ENCODE assay signal across 8 mouse cellular contexts in genomic region chr7:34133117-34133762, GRCm38 (mm10). TPM values are rescaled to one million over a fixed set of nuclear protein-coding genes. Genes with fewer than 3 reads are reported as not detected.
DNase-seq lines count a peak whose midpoint lies in the region; ATAC-seq and TF ChIP-seq lines count a peak whose summit lies in the region.

Gene Wtip (minus strand): TSS chr7:34133268.

- peak; percentile 85 for DNase-seq in ES-CJ7 (ENCODE audit: low read depth, low spot score)
- DNase-seq in forebrain, embryonic 14.5 days (ENCODE audit: low spot score), result peak; percentile 88
- peak; percentile 94 for DNase-seq in kidney, postnatal 14 days
- DNase-seq in ovary, adult 18-20 months (ENCODE audit: low spot score), result peak; percentile 67

- TF ChIP-seq POLR2A in bone marrow macrophage, adult 2 months (IDR thresholded peaks at IDR 0.05; ENCODE audit: borderline replicate concordance, low read depth, low read length), result no peak

- H3K9me3 ChIP-seq in forebrain, embryonic 14.5 days (replicated peaks; ENCODE audit: control insufficient read depth, low read length), result no peaks in the 10 kb centered on the region
- H3K9me3 ChIP-seq in heart, embryonic 16.5 days (replicated peaks; ENCODE audit: control insufficient read depth, low read length), result no peaks in the 10 kb centered on the region
- H3K9me3 ChIP-seq in liver, embryonic 16.5 days (replicated peaks; ENCODE audit: control insufficient read depth, low read length), result no peaks in the 10 kb centered on the region

- no peak within 1 kb of the TSS for H3K27ac ChIP-seq in bone marrow macrophage, adult 2 months (ENCODE audit: insufficient read depth, low read depth, low read length)
- H3K27ac ChIP-seq in forebrain, embryonic 14.5 days (ENCODE audit: low read depth, low read length), result peak within 1 kb of the TSS; percentile 54
- peak within 1 kb of the TSS; percentile 56 for H3K27ac ChIP-seq in heart, embryonic 16.5 days (ENCODE audit: low read length)
- H3K27ac ChIP-seq in liver, embryonic 16.5 days (ENCODE audit: low read length), result no peak within 1 kb of the TSS

- TF ChIP-seq CTCF in bone marrow macrophage, adult 2 months (IDR thresholded peaks at IDR 0.05; ENCODE audit: low read depth, low read length), result no peak

- H3K36me3 ChIP-seq in forebrain, embryonic 14.5 days (ENCODE audit: control insufficient read depth, insufficient read depth, low read length), result no peaks in the 10 kb centered on the region
- no peaks in the 10 kb centered on the region for H3K36me3 ChIP-seq in heart, embryonic 16.5 days (ENCODE audit: control insufficient read depth, insufficient read depth)
- H3K36me3 ChIP-seq in liver, embryonic 16.5 days (ENCODE audit: control insufficient read depth, insufficient read depth), result no peaks in the 10 kb centered on the region

- peak within 1 kb of the TSS; percentile 59 for H3K4me2 ChIP-seq in forebrain, embryonic 14.5 days (ENCODE audit: low read length)
- H3K4me2 ChIP-seq in heart, embryonic 16.5 days (ENCODE audit: low read depth, low read length), result peak within 1 kb of the TSS; percentile 63
- peak within 1 kb of the TSS; percentile 53 for H3K4me2 ChIP-seq in liver, embryonic 16.5 days (ENCODE audit: low read depth, low read length)

- H3K27me3 ChIP-seq in forebrain, embryonic 14.5 days (replicated peaks; ENCODE audit: control insufficient read depth, insufficient read depth, low read length), result no peaks in the 10 kb centered on the region
- no peaks in the 10 kb centered on the region for H3K27me3 ChIP-seq in heart, embryonic 16.5 days (ENCODE audit: control insufficient read depth, insufficient read depth, low read length)
- peaks cover 38% of the 10 kb centered on the region for H3K27me3 ChIP-seq in liver, embryonic 16.5 days (ENCODE audit: control insufficient read depth, insufficient read depth, low read depth, low read length)

- peak within 1 kb of the TSS; percentile 84 for H3K9ac ChIP-seq in forebrain, embryonic 14.5 days (ENCODE audit: low read length)
- peak within 1 kb of the TSS; percentile 91 for H3K9ac ChIP-seq in heart, embryonic 16.5 days (ENCODE audit: low read length)
- H3K9ac ChIP-seq in liver, embryonic 16.5 days (ENCODE audit: low read depth, low read length), result peak within 1 kb of the TSS; percentile 68

- H3K4me3 ChIP-seq in bone marrow macrophage, adult 2 months (ENCODE audit: insufficient read depth, low read length), result peak within 1 kb of the TSS; percentile 69
- H3K4me3 ChIP-seq in forebrain, embryonic 14.5 days (ENCODE audit: low read depth, low read length), result peak within 1 kb of the TSS; percentile 74
- peak within 1 kb of the TSS; percentile 83 for H3K4me3 ChIP-seq in heart, embryonic 16.5 days (ENCODE audit: low read length)
- peak within 1 kb of the TSS; percentile 62 for H3K4me3 ChIP-seq in liver, embryonic 16.5 days (ENCODE audit: low read depth, low read length)

- peak; percentile 82 for ATAC-seq in forebrain, embryonic 14.5 days
- peak; percentile 94 for ATAC-seq in heart, embryonic 16.5 days (replicated peaks; ENCODE audit: extremely low read depth, insufficient read depth, low FRiP score)
- ATAC-seq in liver, embryonic 16.5 days (ENCODE audit: low read depth), result peak; percentile 76
- no peak for ATAC-seq in megakaryocyte-erythroid progenitor cell, adult 5-6 weeks (replicated peaks; ENCODE audit: low FRiP score, low TSS enrichment, poor library complexity, severe bottlenecking)

- no peaks in the 10 kb centered on the region for H3K4me1 ChIP-seq in bone marrow macrophage, adult 2 months (ENCODE audit: control insufficient read depth, insufficient read depth, low read length)
- peaks cover 12% of the 10 kb centered on the region; the same call in 1 of the 2 replicates for H3K4me1 ChIP-seq in forebrain, embryonic 14.5 days (ENCODE audit: control insufficient read depth, insufficient read depth, low read length)
- peaks cover 17% of the 10 kb centered on the region for H3K4me1 ChIP-seq in heart, embryonic 16.5 days (ENCODE audit: control insufficient read depth, insufficient read depth, low read length)
- H3K4me1 ChIP-seq in liver, embryonic 16.5 days (ENCODE audit: control insufficient read depth, low read depth, low read length), result peaks cover 2% of the 10 kb centered on the region; the same call in 1 of the 2 replicates

- WGBS in forebrain, embryonic 14.5 days, result 1% methylated on average over 43 of the region's 65 CpGs
- 1% methylated on average over 40 of the region's 65 CpGs for WGBS in heart, embryonic 16.5 days
- 4% methylated on average over 30 of the region's 65 CpGs for WGBS in liver, embryonic 16.5 days (ENCODE audit: insufficient replicate concordance)

RNA-seq across cellular contexts. Expression of gene Wtip, which starts in this region (rescaled TPM):
- polyA plus RNA-seq in bone marrow macrophage, adult 2 months (2012; ENCODE audit: insufficient read depth, insufficient read length, missing spikeins), result 3.6 and 4.4 TPM in 2 replicates
- 3.3 and 4.2 TPM in 2 replicates for polyA plus RNA-seq in forebrain, embryonic 14.5 days (2014; fragmentation: Nextera tagmentation; extraction: Ambion mirVana)
- polyA plus RNA-seq in heart, embryonic 16.5 days (2015; fragmentation: Nextera tagmentation; extraction: Ambion mirVana), result 3.6 and 3.9 TPM in 2 replicates
- polyA plus RNA-seq in liver, embryonic 16.5 days (2015; fragmentation: Nextera tagmentation; extraction: Ambion mirVana), result 0.43 and 0.58 TPM in 2 replicates
- not detected in 2 replicates for total RNA-seq in megakaryocyte-erythroid progenitor cell, adult 5-6 weeks (2014; fragmentation: Nextera tagmentation)
- total RNA-seq in megakaryocyte-erythroid progenitor cell, adult 5-6 weeks (2017), result not detected in 2 replicates

Comparison
In these comparisons a context has a peak if more than half of its experiments do, and no peak if none do; other contexts are left out.
1. Peak in ATAC-seq, H3K4me3 ChIP-seq, H3K9ac ChIP-seq and H3K4me2 ChIP-seq in liver, embryonic 16.5 days; RNA of the gene not detected or under 1 TPM.
2. H3K27ac ChIP-seq: peak in forebrain, embryonic 14.5 days (single experiment) and heart, embryonic 16.5 days (single experiment); none in bone marrow macrophage, adult 2 months (single experiment) and liver, embryonic 16.5 days (single experiment).
3. Peak in every context shown above with its lines, with median percentiles within 50 percentile points of each other: DNase-seq, H3K4me3 ChIP-seq, H3K4me2 ChIP-seq and H3K9ac ChIP-seq.